Mouse (Mus musculus) layer of hippocampus, adult 2 months (tissue): ENCODE data around the gene Slc9c1. TPM values are rescaled to one million over a fixed set of nuclear protein-coding genes. Genes with fewer than 3 reads are reported as not detected.
A peak's percentile ranks its signal among the peaks of the same experiment; 100 is the strongest.
"Not testable (repeated sequence)": the region's sequence is repeated elsewhere in the genome, so short reads cannot be mapped to it uniquely, and the experiment has no call there.

Experiments
- DNase-seq, 2 experiments: peaks; one replicate each; pipeline ENCODE4 v3.0.0; 2022; ENCODE audit warnings: low spot score in 2 of 2
- H3K27ac ChIP-seq: fragments of 200-600 bp; 2 replicates; pipeline ENCODE4 v1.8.1; 2022
- H3K4me3 ChIP-seq: fragments of 200-600 bp; 2 replicates; pipeline ENCODE4 v1.8.1; 2022; ENCODE audit warnings: mild to moderate bottlenecking
- CTCF ChIP-seq: fragments of 200-600 bp; conservative IDR thresholded peaks from 2 replicates; pipeline ENCODE4 v1.8.1; 2022; ENCODE audit warnings: antibody characterized with exemption, mild to moderate bottlenecking, moderate library complexity
- long read RNA-seq, 2 experiments: library from polyadenylated mRNA; stranded (forward); transcript quantifications; one replicate each; pipeline ENCODE4 v2.0.0; 2021; ENCODE audit warnings: borderline mapping rate in 2 of 2
- total RNA-seq, 2 experiments: library from RNA; stranded (reverse); gene quantifications; 2 replicates each; pipeline ENCODE4 v1.2.3; 2021

The Slc9c1 gene
- not detected for total RNA-seq
- long read RNA-seq, experiment 1 = 0 reads
- long read RNA-seq, experiment 2 = 0 reads

DNA sequence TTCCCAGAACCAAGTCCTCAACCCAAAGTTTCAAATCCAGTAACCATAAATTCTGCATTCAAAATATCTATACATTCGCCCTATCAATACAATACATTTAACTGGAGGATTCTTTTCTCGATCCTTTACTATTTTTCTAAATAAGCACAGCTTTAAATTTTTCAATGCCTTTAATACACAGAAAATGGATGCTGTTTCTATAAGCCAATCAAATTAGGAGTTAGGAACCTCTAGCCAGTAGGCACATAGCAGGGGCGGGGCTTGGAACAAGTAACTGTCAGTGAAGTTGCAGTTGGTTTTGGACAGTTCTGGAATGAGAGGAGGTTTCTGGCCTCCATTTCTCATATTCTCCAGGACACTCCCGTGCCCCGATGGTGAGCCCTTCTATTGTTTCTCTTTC lies at the start of gene Slc9c1:
Slc9c1 (plus strand) TSS at position 301 of the 400 bp plus-strand sequence.
- TF ChIP-seq CTCF = no peak
- Histone ChIP-seq H3K4me3 (no peak within 1 kb of the TSS), H3K27ac (no peak within 1 kb of the TSS)
- no peak for DNase-seq

DNA sequence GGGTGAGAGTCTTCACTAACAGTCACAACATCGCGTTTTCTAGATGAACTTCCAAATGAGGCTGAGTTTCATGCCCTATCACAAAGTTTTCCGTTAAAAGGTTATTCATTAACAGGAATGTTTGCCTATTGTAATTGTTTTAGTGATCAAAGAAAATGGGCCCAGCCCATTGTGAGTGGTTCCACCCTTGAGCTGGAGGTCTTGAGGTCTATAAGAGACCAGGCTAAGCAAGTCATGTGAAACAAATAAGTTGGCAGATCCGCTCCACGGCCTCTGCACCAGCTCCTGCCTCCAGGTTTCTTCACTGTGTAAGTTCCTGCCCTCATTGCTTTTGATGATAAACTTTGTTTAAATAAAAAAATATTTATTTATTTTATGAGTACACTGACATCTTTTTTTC lies 42.2 kb upstream of the Slc9c1 start, which contains the start of gene Gm609:
Gm609 (minus strand) TSS at position 43 of the 400 bp plus-strand sequence.
- no peak for TF ChIP-seq CTCF
- Histone ChIP-seq H3K27ac (no peak within 1 kb of the TSS), H3K4me3 (no peak within 1 kb of the TSS)
- no peak for DNase-seq

DNA sequence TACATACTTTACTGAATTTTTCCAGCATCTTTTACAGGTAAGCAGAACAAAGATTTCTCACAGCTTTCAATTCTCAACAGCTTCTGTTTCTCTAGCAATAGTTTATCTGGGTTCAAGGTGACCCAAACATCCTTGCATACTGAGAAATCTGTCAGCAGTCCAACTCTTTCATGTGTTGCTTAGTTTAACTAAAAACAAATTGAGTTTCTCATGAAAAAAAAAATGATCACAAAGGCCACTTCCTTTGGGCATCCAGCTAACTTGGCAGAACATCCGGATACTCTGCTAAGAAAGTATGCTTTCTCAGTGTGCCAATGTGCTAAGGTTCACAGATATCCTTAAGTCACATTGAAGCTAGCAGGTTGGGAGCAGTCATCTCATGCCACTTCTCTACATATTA lies 39.8 kb upstream of the Slc9c1 start:
- Histone ChIP-seq H3K4me3 (no peak overlapping the region), H3K27ac (no peak overlapping the region)
- no peak for TF ChIP-seq CTCF
- DNase-seq = no peak

GRCm38 (mm10) chr16:45525551-45525950 lies 9.6 kb upstream of the Slc9c1 start:
- H3K27ac ChIP-seq = no peak overlapping the region
- no peak overlapping the region for H3K4me3 ChIP-seq
- no peak for TF ChIP-seq CTCF
- no peak for DNase-seq

DNA sequence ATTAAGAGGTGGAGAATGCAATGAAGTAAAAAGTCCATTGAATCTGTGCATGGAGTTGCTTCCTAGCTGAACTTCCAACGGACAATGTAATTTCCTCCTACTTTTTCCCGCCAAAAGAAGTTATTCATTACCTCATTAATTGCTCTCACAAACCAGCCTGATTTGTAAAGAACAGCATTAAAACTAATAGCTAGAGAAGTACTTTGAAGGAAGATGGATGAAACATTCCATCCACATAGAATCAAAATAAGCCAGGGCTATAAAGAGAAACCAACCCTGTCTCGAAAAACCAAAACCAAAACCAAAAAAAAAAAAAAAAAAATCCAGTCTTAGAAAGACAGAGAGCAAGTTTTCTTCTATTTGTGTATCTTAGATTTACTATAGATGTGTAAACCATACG lies 3.2 kb upstream of the Slc9c1 start, which contains the start of gene Gm17783:
Gm17783 (minus strand) TSS at position 101 of the 400 bp plus-strand sequence.
- no peak for TF ChIP-seq CTCF
- no peak for DNase-seq

DNA sequence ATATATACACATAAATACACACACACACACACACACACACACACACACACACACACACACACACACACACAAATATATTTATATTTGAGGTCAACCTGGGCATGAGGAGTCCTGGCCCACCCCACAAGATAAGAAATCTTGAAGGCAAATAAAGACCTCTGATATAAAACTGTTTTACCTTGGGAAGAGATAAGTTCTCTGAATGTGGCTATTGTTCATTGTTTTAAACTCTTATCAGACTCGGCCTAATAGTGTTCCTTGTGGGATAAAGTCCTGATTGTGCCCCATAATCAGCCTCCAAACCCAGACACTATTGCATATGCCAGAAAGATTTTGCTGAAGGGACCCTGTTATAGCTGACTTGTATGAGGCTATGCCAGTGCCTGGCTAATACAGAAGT lies 3.2 kb downstream of the Slc9c1 start:
- not testable (repeated sequence) for DNase-seq, H3K4me3 ChIP-seq, H3K27ac ChIP-seq

More for the DNA sequence above, 3.2 kb upstream of the Slc9c1 start, which contains the start of gene Gm17783:
- Histone ChIP-seq H3K27ac (no peak within 1 kb of the TSS), H3K4me3 (no peak within 1 kb of the TSS)

DNA sequence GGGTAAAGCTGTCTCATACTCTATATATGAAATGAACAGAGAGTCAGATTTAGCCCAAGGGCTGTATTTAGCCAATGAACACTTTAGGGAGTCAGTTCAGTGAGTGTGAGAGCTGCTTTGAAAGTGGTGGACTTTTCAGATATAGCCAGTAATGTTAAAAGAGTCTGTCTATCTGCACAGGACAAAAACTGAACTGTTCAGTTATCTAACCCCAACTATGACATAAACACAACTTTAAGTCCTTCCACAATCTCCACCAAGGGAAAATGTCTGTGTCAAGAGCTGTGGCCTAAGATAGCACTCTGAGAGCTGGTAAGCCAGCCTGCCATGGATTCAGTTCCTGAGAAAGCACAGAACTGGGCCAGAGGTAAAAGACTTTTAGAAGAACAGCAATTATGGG lies 7.0 kb downstream of the Slc9c1 start:
- no peak for TF ChIP-seq CTCF

GRCm38 (mm10) chr16:45544341-45544740 lies 9.2 kb downstream of the Slc9c1 start:
- no peak for TF ChIP-seq CTCF
- no peak overlapping the region for H3K4me3 ChIP-seq
- no peak overlapping the region for H3K27ac ChIP-seq
- DNase-seq = no peak

More for the DNA sequence above, 7.0 kb downstream of the Slc9c1 start:
- H3K27ac ChIP-seq = no peak overlapping the region
- H3K4me3 ChIP-seq = no peak overlapping the region
- no peak for DNase-seq

DNA sequence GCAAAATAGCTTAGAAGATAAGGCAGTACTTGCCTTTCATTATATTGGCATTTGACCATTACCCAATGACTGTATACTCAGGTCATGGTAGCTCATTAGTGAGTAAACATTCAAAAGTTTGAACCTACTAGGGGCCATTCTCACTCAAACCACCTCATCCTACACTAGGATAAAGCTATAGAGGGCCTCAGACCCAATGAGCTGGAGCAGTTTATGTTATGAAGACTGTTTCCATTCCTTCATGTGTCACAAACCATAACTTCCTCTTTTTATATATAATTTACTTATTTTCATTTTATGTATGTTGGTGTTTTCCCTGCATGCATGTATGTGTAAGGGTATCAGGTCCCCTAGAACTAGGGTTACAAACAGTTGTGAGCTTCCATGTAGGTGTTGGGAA lies 12.9 kb downstream of the Slc9c1 start:
- TF ChIP-seq CTCF = no peak
- DNase-seq = no peak
- H3K4me3 ChIP-seq = no peak overlapping the region
- H3K27ac ChIP-seq = no peak overlapping the region

- DNase-seq = no peak
- TF ChIP-seq CTCF = no peak
- Histone ChIP-seq H3K27ac (no peak overlapping the region), H3K4me3 (no peak overlapping the region)
Observed at GRCm38 (mm10) chr16:45551579-45551978, 16.5 kb downstream of the Slc9c1 start.

DNA sequence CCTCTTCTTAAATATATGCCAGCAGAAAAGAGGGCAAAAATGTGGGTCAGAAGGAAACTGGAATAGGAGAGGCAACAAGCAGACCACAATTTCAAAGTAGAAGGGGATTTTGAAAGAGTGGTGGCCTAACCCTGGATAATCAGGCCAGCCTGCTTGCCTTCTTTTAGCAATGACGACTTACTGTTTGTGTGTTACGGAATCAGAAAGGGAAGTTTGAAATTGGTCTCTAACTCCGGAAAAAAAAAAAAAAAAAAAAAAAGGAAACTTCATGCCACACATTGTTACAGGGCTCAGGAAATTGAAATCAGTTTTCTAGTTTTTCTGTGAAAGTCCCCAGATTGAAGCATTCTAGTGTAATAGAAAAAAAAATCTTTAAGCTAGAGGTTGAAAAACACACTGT lies 26.6 kb downstream of the Slc9c1 start:
- H3K27ac ChIP-seq = no peak overlapping the region
- H3K4me3 ChIP-seq = no peak overlapping the region
- no peak for TF ChIP-seq CTCF
- no peak for DNase-seq

- no peak for TF ChIP-seq CTCF
- no peak for DNase-seq
- no peak overlapping the region for H3K27ac ChIP-seq
- no peak overlapping the region for H3K4me3 ChIP-seq
Observed at GRCm38 (mm10) chr16:45572307-45572706, 37.2 kb downstream of the Slc9c1 start.

GRCm38 (mm10) chr16:45579883-45580282 lies 44.8 kb downstream of the Slc9c1 start:
- Histone ChIP-seq H3K27ac (no peak overlapping the region), H3K4me3 (no peak overlapping the region)
- TF ChIP-seq CTCF = 0 out of 2 replicates have a peak, but pooled peaks have one; percentile 18
- no peak for DNase-seq

GRCm38 (mm10) chr16:45582512-45582911 lies 47.4 kb downstream of the Slc9c1 start:
- TF ChIP-seq CTCF = peak; percentile 76
- H3K4me3 ChIP-seq = no peak overlapping the region
- DNase-seq = peak in 1 of 2 experiments; percentile 10
- H3K27ac ChIP-seq = no peak overlapping the region
